Mouse (Mus musculus) kidney, adult 9 months (tissue): ENCODE results near the gene Usp6nl.

Source experiments
- DNase-seq: peaks from one replicate; pipeline ENCODE4 v3.0.0; 2022

The Usp6nl gene

DNA sequence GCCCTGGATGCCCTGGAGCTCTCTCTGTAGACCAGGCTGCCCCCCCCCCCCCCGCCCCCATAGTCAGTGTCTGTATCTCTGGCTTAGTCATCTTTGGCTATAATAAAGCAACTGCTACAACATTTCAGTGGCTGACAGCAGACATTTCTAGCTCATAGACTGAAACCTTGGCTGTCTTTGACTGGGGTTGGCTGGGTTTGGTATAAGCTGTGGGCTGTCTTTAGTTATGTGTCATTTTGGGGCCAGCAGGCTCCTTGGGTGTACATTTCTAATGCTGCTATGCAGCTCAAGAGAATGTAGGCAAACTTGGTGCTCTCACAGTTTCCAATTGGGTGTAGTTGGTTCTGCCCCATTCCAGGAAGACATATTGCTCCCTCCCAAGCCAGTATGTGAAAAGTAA is 11.1 kb downstream of the Usp6nl start:
- no peak for DNase-seq

DNA sequence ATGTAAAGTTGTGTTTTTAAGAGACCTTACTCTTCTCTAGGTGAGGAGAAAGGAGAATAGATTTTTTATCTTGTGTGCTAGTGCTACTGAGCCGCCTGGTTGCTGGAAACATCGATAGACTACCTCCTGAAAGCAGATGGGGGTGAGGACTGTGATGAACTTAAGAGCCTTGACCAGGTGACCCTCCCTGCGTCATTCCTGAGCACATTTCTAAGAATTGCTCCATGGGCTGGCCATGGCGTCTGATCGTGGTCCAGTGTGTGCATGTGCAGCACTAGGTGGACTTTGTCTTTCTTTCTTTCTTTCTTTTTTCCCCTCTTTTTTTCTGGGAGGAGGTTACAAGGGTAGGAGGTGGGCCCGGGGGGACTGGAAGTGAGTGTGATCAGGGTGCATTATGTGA is 11.5 kb downstream of the Usp6nl start:
- peak; percentile 30 for DNase-seq

DNA sequence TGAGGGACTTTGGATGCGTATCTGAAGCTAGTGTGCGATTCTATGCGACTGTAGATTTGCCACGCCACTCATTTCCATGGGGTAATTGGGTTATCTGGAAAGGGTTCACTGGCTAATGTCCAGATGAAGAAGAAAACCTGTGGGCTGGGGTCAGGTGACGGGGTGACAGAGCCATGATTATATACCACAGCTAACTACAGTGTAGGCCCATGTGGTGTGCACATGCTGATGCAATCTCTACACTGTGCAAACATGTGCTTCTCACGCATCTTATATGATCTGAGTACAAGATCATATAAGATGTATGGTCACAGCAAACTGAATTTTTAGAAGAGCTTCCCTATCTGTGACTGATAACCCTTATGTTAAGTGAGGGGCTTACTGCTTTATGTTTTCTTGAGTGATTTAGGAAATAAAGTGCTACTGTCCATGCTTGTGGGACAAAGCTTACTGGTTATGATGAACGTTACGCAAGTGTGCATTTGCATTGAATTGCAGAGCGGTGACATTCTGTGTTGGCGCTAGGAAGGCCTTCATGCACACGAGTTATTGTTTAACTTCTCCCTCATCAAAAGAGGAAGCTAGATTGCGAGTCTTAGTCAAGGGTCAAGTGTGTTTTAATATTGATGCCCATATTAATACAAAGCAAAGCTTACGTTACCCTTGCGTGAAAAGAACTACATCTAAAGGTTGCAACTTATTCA is 12.7 kb downstream of the Usp6nl start:
- DNase-seq = no peak

DNA sequence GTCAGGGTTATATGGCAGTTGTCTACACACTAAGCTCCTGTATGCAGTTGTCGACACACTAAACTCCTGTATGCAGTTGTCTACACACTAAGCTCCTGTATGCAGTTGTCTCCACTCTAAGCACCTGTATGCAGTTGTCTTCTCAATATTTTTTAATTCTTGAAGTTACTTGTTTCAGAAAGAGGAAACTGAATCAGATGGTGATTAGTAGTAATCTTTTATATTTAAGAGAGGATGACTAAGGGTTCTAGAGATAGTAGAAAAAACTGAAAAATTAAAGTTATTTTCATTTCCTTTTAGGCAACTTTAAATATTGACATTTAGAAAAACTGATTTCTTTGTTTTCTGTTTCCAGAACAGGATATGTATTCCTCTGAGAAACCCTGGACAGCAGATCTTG is 13.5 kb downstream of the Usp6nl start:
- DNase-seq = no peak

DNA sequence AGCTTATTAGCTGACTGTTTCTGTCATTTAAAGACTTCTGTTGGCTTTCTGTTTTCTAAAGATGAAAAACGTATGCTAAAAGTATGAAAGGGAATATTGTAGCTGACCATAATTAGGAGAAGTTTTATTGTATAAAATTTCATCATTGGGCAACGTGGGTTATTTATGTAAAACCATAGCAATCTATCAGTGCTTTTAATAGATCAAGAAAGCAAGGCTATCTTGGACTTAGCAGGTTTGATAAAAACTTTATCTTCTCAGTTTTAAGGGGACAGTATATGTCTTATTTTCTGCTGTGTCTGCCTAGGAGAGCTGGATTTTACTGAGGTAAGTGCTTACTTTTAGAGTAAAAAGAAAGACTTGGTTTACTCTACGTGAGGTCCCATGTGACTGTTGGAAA is 14.2 kb downstream of the Usp6nl start:
- DNase-seq = no peak

DNA sequence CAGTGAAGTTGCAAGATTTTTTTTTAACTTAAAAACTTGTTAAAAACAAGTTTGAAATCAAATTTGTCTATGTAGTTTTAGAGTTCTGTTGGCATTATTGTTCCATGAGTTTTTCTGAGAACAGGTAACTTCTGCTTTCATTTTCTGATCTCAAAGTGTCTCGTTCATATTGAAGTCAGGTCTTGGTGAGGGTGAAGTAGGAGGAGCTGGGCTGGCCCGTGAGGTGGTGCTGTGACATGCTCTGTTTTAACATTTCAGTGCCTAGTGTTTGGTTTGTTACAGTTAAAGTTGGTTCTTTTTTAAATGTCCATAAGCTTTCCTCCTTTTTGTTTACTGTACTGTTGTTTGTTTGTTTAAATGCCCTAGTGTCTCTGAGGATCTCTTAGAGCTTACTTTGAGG is 15.0 kb downstream of the Usp6nl start:
- no peak for DNase-seq

DNA sequence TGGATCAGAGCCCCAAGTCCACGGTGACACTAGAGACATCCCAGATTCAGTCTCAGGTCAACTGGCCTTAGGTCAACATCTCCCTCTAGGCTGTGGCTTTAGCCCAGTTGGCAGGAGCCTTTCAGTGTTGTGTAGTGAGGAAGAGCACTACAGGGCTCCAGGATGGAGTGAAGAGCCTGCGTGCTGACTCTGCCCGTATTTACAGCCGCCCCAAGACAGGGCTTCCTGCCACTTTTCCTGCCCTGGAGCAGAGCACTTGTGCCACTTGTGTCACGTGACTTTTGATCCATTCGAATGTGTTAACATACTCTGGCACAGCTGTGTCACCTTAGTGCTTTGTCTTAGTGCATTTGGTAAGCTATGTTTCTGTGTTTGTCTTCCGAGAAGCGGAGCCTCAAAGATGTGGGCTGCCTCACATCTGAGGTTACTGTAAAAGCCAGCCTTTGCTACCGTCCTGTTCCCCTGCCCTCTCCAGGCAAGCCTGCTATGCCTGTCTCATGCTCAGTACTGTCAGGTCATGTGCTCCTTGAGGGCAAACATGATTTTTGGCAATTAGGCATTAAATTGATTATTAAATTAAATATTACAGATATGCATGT is 15.7 kb downstream of the Usp6nl start:
- no peak for DNase-seq

DNA sequence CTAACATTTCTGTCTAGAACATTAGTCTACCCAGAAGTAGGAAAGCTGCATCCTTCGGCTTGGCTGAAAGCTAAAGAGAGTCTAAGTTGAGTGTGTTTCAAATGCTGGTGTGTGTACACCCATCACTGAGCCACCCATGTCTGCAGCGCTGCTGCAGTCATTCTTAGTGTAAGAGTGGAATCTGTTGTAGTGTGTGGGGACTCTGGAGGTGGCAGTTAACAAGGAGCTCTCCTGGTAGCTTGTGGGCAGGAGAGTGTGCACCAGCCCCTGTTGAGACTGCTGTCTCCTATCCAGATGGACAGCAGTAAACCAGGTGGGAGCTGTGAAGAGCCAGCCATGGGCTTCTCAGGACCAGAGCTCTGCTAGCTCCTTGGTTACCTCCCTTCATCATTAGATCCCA is 18.0 kb downstream of the Usp6nl start:
- DNase-seq = no peak

DNA sequence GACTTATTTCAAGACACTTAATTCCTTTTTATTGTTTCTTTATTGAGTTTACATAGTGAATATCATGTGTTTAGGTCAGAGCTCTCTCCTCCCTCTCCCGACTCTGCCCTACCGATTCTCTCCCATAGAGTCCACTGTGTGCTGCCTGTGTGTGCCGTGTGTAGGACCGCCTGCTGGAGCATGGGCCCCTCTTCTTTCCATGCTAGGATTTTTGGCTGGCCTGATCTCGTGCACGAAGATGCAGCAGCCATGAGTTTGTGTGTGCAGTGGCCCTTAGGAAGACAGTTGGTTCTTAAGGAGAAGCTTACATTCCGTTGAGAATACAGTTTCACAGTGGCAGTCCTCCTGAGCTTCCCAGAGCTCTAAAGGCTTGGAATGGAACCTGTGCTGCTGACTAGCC is 19.0 kb downstream of the Usp6nl start:
- DNase-seq = no peak

DNA sequence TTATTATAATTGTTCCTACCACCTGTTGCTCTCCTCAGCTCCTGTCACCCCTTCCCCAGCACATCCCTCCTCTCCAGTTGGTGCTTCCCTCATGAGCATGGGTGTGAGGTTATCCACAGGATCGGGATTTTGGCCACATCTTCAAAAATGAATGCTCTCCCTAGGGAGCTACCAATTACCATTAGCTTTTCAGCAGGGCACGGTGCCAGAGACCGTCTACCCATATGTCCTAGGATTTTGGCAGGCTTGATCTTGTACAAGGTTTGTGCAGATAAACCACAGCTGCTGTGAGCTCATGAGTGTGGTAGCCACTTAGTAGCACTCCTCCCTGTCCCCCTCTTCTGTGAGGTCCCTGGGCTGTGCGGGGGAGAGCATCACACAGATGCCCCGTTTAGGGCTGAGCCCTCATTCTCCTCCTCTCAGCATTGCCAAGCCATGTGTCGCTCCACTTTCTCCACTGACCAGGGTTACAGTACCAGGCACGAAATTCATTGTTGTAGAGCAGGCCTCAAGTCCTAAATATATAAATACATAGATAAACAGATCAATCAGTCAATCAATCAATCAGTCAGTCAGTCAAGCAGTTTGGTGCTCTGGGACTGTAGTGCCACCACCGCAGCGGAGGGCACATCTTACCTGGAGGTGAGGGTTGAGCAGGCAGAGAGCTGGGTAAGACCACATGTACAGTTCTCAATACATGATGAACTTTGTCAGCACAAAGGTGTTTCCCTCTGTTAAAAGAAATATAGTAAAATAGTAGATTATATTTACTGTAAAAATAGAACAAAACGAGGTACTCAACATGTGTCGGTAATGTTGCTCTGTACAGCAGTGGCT is 27.0 kb downstream of the Usp6nl start:
- no peak for DNase-seq

DNA sequence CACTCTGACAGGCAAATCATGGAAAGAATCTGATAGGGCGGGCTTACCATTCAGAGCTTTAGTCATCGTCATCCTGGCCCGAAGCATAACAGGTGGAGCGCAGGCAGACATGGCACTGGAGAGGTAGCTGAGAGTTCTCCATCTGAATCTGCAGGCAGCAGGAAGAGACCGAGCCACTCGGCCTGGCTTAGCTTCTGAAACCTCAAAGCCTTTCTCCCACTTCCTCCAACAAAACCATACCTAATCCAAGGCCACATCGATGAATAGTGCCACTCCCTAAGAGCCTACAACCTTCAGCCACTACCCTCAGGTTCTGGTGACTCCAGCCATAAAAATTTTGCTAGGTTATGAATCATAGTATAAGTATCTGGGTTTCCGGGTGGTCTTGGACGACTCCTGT is 27.7 kb downstream of the Usp6nl start:
- no peak for DNase-seq

DNA sequence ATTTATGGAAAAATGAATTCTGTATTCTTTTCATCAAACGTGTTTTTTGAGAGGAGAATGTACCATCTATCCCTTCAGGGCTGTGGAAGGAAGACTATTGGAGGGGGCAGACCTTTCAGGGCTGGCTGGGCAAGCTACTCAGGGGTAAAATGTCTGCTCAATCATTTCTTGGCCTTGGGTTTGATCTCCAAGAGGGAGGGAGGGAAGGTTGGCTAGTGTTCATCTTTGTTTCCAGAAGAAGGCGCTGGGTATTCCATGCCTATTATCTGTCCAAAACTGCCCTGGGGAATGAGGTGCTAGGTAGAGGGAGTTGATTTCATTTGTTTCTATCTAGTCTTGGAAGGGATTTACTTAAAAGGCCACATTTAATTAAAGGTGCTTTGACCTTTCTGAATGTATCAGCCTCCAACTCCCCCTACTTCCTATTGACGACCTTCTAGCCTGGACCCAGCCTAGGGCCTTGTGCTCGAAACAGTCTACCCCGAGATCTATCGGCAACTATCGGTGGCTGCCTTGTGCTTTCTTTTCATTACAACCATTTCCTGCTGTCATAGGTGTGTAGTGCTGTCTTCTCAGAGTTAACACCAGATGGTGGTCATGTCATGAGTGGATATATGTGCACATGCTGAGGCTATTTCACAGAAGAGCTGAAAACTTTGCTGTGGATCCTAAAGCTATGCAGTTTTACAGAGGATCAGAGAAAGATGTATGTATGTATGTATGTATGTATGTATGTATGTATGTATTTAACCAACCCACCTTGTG is 28.6 kb downstream of the Usp6nl start:
- no peak for DNase-seq

DNA sequence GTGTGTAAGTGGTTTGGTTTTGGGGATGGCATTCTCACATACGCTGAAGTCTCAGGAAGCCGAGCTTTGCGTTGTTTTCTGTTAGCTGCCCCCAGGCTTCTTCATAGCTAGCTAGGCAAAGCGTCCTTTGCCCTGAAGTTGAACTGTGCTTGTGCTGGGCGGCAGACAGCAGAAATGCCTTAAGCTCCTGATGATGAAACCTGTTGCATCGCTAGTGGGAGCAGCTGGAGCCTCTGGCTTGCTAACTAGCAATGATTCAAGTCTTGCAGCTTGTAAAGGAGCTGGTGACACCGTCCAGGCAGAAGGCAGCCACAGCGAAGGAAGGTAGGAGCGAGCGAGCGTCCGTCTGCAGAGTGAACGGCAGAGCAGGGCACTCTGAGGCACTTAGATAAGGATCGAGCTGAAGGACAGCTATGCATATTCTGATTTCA is 30.1 kb downstream of the Usp6nl start:
- no peak for DNase-seq

DNA sequence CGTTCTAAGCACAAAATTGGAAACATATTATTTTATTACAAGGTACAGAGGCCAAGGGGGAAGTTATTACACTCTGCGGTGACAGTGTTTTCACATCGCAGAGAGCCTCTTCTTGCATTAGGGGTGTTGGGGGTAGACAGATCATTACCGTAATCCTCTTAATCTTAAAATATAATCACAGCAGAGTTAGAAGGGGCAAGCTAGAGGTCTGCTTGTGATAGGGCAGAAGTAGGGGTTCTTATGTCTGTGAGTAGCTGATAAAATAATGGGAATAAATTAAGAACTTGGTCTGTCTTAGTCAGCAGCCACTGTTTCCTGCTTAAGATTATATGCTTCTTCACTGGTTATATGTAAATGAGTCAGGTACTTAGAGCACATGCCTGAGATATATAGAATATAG is 30.6 kb downstream of the Usp6nl start:
- DNase-seq = no peak

DNA sequence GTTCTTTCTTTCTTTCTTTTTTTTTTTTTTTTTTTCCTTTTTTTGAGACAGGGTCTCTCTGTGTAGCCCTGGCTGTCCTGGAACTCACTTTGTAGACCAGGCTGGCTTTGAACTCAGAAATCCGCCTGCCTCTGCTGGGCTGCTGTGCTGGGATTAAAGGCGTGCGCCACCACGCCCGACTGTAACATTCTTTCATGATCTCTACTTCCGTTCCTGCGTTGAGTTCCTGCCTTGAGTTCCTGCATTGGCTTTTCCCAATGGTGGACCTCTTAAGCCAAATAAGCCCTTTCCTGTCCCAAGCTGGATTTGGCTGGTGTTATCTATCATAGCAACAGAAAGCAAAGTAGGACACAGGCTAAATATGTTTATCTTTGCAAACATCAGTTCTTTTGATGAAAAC is 34.8 kb downstream of the Usp6nl start:
- no peak for DNase-seq

DNA sequence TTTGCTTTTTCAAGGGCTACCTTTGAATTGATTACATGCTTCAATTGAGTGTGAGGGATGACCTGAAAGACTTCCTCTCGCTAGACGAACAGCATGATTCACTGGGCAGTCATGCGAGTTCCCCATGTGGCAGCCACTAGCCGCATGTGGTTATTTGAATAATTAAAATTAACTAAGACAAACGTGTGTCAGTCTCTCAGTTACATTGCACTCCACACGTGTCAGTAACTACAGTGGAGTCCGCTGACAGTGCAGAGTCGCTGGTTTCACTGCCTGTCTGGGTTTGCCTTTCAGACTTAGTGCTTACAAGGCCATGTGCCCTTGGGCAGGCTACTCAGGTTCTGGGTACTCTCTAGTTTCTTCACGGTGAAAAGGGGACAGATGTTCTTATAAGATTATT is 37.2 kb downstream of the Usp6nl start:
- DNase-seq = no peak

DNA sequence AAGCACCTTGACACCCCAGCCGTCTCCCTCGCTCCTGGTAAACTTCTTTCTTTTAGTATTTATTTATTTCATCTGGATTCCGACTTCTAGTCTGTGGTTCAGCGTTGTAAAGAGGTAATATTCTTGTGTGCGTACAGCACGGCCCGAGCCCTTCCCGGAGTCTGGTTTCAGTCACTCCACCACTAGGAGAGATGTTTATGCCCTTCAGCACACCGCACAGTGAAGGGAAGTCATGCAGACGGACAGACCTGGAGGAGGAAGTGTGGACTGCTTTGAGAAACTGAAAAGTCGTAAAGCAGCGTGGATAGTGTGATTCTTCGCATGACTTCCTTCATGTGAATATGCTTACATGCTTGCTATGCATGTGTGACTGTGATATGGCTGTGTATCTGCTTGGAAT is 40.7 kb downstream of the Usp6nl start:
- no peak for DNase-seq

DNA sequence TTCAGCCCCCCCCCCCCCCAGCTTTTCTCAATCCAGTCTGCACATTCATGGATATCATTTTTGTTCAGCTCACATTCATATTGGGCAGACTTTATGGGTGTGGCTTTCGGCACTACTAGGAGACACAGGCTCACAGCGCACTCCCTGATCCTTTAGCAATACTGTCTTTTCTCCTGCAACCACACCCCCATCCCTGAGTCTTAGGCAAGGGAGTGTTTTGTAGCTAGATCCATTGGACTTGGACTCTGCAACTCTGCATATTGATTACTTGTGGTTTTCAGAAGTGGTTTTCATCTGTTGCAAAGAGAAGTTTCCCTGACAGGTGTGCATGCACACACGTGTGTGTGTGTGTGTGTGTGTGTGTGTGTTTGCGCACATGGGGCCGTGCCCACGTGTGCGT is 41.5 kb downstream of the Usp6nl start:
- no peak for DNase-seq

DNA sequence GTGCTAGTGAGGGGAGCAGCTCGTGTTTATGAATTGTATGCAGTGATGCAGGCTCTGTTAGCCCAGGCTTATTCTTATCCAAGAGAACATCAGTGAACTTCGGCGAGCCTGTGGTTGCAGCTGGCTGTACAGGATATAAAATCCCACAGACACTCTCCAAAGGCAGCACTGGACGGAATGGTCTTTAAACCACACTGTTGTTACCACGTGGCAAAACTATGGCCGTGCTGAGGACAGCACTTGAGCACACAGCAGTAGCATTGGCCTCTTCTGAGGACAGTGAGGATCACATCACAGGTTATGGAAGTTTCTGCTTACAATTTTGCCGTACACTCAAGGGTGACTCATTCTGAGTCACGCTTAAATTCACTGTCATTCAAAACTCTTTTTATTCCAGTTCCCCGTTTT is 44.1 kb downstream of the Usp6nl start:
- no peak for DNase-seq

DNA sequence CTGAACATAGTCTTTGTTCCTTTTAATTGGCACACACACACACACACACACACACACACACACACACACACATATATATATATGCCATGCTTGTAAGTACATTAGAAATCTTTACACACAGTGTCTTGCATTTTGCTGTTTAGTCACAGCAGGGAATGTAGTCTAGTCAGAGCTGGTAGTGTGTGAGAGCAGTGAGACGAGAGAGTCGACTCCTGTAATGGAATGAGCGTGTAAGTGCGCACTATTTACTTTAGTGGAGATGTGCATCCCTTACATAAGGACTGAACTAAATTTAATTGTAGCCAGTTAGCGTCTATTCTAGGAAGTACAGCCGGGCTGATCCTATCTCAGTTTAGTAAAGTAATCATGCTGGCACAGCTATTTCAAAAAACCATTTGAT is 44.5 kb downstream of the Usp6nl start:
- no peak for DNase-seq

DNA sequence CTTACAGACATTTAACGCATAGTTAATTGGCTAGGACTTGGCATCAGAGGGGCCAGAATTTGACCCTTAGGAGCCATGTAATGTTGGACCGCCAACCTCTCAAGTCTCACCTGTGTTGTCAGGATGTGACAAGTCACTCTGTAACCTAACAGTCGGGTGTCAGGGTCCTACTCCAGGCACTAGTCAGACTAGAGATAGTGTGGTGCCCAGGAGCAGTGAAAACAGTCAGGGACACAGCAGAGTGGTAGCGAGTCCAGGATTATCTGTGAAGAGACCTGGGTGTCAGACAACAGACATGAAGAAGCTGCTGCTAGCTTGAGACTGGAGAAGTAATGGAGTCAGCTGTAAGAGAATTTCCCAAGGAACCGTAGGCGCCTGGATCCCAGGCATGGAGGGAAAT is 45.0 kb downstream of the Usp6nl start:
- no peak for DNase-seq

DNA sequence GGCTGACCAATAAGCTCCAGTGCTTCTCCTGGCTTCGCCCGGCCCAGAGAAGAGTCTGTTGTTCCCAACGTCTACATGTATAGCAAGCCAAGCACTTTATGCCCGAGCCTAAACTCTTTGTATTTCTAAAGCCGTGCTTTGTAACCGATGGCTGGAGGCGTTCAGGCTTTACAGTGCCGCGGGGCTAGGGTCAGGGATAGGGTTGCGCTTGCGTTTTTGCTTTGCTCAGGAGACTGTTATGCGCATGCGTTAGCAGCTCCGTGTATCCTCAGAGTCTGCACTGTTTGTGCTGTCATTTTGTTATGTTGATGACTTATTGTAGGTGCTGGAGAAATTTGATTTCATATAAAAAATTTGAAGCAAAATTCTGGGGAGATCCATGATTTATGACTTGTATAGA is 51.7 kb downstream of the Usp6nl start:
- no peak for DNase-seq

DNA sequence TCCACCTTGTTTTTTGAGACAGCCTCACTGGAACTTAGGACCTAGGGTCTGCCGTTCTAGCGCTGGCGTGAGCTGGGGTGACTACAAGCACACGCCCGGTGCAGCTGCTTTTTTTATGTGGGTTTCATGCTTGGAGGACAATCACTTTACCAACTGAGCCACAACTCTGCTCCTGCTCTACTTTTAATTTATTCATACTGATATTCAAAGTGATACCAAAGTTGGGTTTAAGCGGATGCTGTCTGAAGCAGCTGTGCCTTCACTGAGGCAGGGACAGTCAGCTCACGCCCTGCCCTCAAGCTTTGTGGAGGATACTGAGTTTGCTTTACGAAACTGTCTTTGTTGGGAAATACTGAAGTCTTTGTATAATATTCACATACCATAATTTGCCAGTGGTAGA is 53.6 kb downstream of the Usp6nl start:
- no peak for DNase-seq

DNA sequence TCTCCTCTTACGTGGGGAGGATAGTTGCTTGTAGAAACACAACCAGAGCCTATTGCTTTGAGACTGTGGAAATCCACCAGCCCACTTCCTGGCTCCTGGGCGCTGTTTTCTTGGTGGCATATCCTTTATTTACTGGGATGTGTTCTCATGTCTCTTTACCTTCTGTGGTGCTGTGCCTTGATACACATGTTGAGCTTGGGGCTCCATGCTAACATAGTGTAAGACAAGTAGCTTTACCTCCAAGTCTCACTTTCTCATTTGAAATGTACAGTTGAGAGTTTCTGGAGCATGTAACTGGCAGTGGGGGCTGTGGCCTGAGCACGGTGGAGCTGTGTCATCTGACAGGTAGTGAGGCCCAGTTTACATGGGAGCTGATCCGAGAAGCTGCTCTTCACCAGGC is 54.5 kb downstream of the Usp6nl start:
- no peak for DNase-seq
